ENCODE assay signal across 8 mouse cellular contexts in the genomic region with DNA sequence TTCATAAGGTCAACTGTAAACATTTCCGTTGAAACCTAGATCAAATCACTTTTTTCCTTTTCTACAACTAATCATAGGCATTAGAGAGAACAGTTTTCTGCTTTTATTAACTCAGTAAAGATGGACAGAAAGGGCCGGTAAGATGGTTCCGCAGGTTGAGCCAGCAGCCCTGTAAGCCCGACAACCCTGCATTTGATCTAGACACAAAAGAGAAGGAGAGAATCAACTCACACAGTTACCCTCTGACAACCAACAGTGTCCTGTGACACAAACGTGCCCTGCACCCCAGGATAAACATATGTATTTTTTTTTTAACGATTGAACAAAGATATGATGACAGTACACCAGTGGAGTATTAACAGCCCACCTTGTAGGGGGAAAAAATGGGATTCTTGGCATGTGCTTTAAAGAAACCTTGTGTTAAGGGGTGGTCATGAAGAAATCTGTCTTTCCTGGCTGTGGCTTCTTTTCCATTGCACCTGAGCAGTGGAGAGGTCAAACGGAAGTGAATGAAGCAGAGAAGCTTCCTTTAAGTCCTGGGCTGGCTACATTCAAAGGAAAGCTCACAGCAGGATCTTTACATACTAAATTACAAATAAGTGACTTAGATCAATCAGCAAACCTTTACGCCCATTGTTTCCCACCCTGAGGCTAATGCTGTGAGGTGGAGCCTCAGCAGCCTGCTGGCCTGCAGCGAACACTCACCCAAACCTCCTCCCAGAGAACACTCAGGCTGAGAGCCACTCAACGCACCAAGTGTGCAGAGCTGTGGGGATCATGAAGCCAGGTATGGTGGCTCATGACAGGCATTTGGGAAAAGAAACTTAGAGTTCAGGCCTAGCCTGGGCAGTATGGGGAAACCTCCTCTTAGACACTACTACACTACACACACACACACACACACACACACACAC.
DNase-seq lines count a peak whose midpoint lies in the region; ATAC-seq and TF ChIP-seq lines count a peak whose summit lies in the region.

No protein-coding gene starts in this region.

- H3K4me3 ChIP-seq in heart, embryonic 12.5 days, result no peak overlapping the region
- no peak overlapping the region for H3K4me3 ChIP-seq in hindbrain, embryonic 13.5 days
- H3K4me3 ChIP-seq in left cerebral cortex, adult 2 months, result no peak overlapping the region

- H3K4me2 ChIP-seq in heart, embryonic 12.5 days, result peak overlapping the region; percentile 8; the same call in 1 of the 2 replicates
- peak overlapping the region; percentile 33 for H3K4me2 ChIP-seq in hindbrain, embryonic 13.5 days

- DNase-seq in heart, postnatal 4 days, result no peak
- DNase-seq in R1 (ENCODE audit: low read depth, low spot score) (peak; percentile 84), MN1 (ENCODE audit: low spot score) (no peak)
- peak; percentile 68 for DNase-seq in lung, postnatal 14 days
- no peak for DNase-seq in left cerebral cortex, adult 2 months (ENCODE audit: extremely low spot score in 1 of 2, low spot score in 2 of 2)

- 24% methylated on average over 10 of the region's 10 CpGs for WGBS in heart, embryonic 12.5 days
- WGBS in hindbrain, embryonic 13.5 days, result 16% methylated on average over 10 of the region's 10 CpGs

- intact Hi-C loops in left cerebral cortex, adult 2 months (cut with DNase I), result loop anchor here (1.0 to 5.0 kb wide), 5 partner anchors 81 to 362 kb away; partner anchors contain the start of gene Gclm

- peaks cover 35% of the 10 kb centered on the region for H3K4me1 ChIP-seq in heart, embryonic 12.5 days (replicated peaks)
- H3K4me1 ChIP-seq in hindbrain, embryonic 13.5 days (replicated peaks), result 0 out of 2 replicates have a peak, but pooled peaks cover 9% of the 10 kb centered on the region

- 0 out of 2 replicates have a peak overlapping the region, but pooled peaks have one; percentile 17 for H3K27ac ChIP-seq in heart, embryonic 12.5 days (ENCODE audit: poor library complexity, severe bottlenecking)
- no peak overlapping the region for H3K27ac ChIP-seq in hindbrain, embryonic 13.5 days
- no peak overlapping the region for H3K27ac ChIP-seq in left cerebral cortex, adult 2 months

- no peak overlapping the region for H3K9ac ChIP-seq in heart, embryonic 12.5 days
- H3K9ac ChIP-seq in hindbrain, embryonic 13.5 days, result no peak overlapping the region

- ATAC-seq in heart, embryonic 12.5 days (ENCODE audit: insufficient number of reproducible peaks, low FRiP score), result 0 out of 2 replicates have a peak, but pooled peaks have one; percentile 33
- ATAC-seq in hindbrain, embryonic 13.5 days (ENCODE audit: low FRiP score), result peak; percentile 18; the same call in 1 of the 2 replicates
- ATAC-seq in megakaryocyte progenitor cell, adult 5-6 weeks (replicated peaks; ENCODE audit: poor library complexity), result no peak

- no peaks in the 10 kb centered on the region for H3K9me3 ChIP-seq in heart, embryonic 12.5 days (replicated peaks)
- H3K9me3 ChIP-seq in hindbrain, embryonic 13.5 days, result no peaks in the 10 kb centered on the region

- no peaks in the 10 kb centered on the region; the same call in 1 of the 2 replicates for H3K27me3 ChIP-seq in heart, embryonic 12.5 days (replicated peaks)
- peaks cover 12% of the 10 kb centered on the region for H3K27me3 ChIP-seq in hindbrain, embryonic 13.5 days

- no peak for TF ChIP-seq CTCF in left cerebral cortex, adult 2 months (IDR thresholded peaks at IDR 0.05)

- H3K36me3 ChIP-seq in heart, embryonic 12.5 days, result no peaks in the 10 kb centered on the region
- no peaks in the 10 kb centered on the region for H3K36me3 ChIP-seq in hindbrain, embryonic 13.5 days

Comparison
In these comparisons a context has a peak if more than half of its experiments do, and no peak if none do; other contexts are left out.
1. DNase-seq: peak in R1 (single experiment) and lung, postnatal 14 days (single experiment); none in heart, postnatal 4 days (single experiment), MN1 (single experiment) and left cerebral cortex, adult 2 months (0 of 2).